Mouse (Mus musculus): ENCODE results near the gene Csnk2a1. TPM values are rescaled to one million over a fixed set of nuclear protein-coding genes. Genes with fewer than 3 reads are reported as not detected.
"Not testable (repeated sequence)": the region's sequence is repeated elsewhere in the genome, so short reads cannot be mapped to it uniquely, and the experiment has no call there.

Gene Csnk2a1
- polyA plus RNA-seq, 1 experiment from 2014 or later = 52.5 TPM

DNA sequence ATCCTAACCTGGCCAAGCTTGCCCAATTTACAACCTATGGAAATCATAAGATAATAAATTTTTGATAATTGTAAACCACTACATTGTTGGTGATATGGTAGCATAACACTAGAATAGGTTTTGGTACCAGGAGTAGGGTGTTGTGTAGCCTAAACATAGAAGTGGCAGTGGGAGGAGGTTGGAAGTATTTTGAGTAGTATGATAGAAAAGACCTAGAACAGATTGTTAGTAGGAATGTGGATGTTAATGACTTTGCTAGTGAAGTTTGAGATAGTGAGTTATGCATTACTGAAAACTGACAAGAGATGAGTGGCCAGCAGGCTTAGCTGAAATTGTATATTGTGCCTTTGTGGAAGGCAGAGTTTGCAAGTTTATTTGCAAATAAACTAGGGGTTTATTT lies 3.4 kb downstream of the Csnk2a1 start:
- no peak overlapping the region for H3K27ac ChIP-seq (replicated peaks)
- H3K4me3 ChIP-seq = no peak overlapping the region
- H3K36me3 ChIP-seq = peaks cover 24% of the 10 kb centered on the region
- H3K9me3 ChIP-seq = no peaks in the 10 kb centered on the region
- no peak for ATAC-seq (ENCODE audit: extremely low read depth, insufficient number of reproducible peaks, low FRiP score, low TSS enrichment)
- no peaks in the 10 kb centered on the region for H3K27me3 ChIP-seq (replicated peaks)
- peaks cover 31% of the 10 kb centered on the region for H3K4me1 ChIP-seq
- no peak overlapping the region for H3K4me2 ChIP-seq
- H3K9ac ChIP-seq = no peak overlapping the region

DNA sequence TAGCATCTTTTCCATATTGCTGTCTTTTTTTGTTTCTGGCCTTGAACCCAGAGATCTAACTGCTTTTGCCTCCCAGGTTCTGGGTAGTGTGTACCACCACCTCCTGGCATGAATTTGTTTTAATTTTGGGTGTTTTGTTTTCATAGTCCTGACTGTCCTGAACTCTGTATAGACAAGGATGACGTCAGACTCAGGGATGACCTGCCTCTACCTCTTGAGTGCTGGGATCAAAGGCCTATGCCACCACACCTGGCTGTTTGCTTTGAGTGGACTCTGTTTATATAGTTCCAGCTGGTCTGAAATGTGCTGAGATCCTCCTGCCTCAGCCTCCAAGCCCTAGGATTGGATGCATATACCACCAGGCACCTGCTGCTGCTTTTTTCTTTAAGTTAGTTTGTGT lies 11.3 kb downstream of the Csnk2a1 start:
- peaks cover 23% of the 10 kb centered on the region for H3K4me1 ChIP-seq
- no peak overlapping the region for H3K9ac ChIP-seq
- H3K27me3 ChIP-seq (replicated peaks) = no peaks in the 10 kb centered on the region
- H3K4me2 ChIP-seq = no peak overlapping the region
- no peak overlapping the region for H3K27ac ChIP-seq (replicated peaks)
- 90% methylated on average over 1 of the region's 1 CpGs for WGBS
- H3K4me3 ChIP-seq = no peak overlapping the region
- no peaks in the 10 kb centered on the region for H3K9me3 ChIP-seq
- H3K36me3 ChIP-seq = peaks cover 33% of the 10 kb centered on the region
- no peak for ATAC-seq (ENCODE audit: extremely low read depth, insufficient number of reproducible peaks, low FRiP score, low TSS enrichment)

DNA sequence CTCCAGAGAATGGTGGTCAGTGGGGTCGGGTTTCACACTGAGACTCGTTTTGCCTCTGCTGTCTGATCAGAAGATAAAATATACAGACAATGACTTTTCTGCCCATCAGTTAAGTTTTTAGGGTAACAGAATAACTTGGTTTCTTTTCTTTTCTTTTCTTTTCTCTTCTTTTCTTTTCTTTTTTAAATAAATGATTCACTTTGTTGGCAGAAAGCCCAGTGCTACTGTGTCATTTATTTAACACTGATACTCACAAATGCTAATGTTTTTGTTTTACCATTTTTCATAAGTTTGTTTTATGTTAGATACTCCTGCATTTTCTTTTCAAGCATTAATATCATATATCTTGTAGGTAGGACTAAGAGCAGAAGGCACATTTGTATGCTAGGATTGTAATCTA lies 13.9 kb downstream of the Csnk2a1 start:
- H3K27me3 ChIP-seq (replicated peaks) = no peaks in the 10 kb centered on the region
- H3K27ac ChIP-seq (replicated peaks) = no peak overlapping the region
- no peaks in the 10 kb centered on the region for H3K9me3 ChIP-seq
- no peak overlapping the region for H3K4me2 ChIP-seq
- 33% methylated on average over 2 of the region's 2 CpGs for WGBS
- peaks cover 22% of the 10 kb centered on the region for H3K4me1 ChIP-seq
- H3K9ac ChIP-seq = no peak overlapping the region
- ATAC-seq (ENCODE audit: extremely low read depth, insufficient number of reproducible peaks, low FRiP score, low TSS enrichment) = no peak
- no peak overlapping the region for H3K4me3 ChIP-seq
- peaks cover 45% of the 10 kb centered on the region for H3K36me3 ChIP-seq

DNA sequence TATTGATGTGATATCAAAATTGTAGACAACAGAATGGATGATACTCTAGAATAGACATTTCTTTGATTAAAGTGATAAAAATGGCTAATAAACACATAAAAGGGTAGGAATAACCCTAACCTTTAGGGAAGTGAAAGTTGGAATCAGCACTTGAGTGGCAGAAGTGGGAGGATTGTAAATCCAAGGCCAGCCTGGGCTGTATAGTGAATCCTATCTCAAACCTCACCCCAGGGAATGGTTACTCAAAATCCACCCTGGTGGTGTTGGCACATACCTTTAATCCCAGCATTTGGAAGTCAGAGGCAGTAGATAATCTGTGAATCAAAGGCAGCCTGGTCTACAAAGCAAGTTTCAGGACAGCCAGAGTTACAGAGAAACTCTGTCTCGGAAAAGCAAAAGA lies 20.6 kb downstream of the Csnk2a1 start:
- Histone ChIP-seq H3K4me1 (peaks cover 15% of the 10 kb centered on the region), H3K36me3 (peaks cover 36% of the 10 kb centered on the region), H3K27ac (replicated peaks) (no peak overlapping the region), H3K27me3 (replicated peaks) (no peaks in the 10 kb centered on the region), H3K9me3 (no peaks in the 10 kb centered on the region), H3K9ac (no peak overlapping the region), H3K4me3 (no peak overlapping the region), H3K4me2 (no peak overlapping the region)
- no peak for ATAC-seq (ENCODE audit: extremely low read depth, insufficient number of reproducible peaks, low FRiP score, low TSS enrichment)
- 76% methylated on average over 1 of the region's 1 CpGs for WGBS

DNA sequence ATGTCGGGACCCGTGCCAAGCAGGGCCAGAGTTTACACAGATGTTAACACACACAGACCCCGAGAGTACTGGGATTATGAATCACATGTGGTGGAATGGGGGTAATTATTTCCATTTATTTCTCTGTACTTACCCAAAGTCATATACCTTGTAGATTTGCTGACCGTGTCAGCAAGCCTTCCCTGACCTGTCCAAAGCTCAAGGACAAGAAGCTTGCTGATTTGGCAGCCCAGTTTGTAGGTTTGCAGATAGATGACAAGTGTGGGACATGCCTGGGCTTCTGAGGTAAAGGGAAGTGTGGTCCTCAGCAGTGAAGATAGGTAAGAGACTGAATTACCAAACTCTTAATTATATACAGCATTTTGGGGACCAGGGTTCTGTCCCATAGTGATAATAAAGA lies 23.9 kb downstream of the Csnk2a1 start:
- Histone ChIP-seq H3K27me3 (replicated peaks) (no peaks in the 10 kb centered on the region), H3K4me3 (no peak overlapping the region), H3K9ac (no peak overlapping the region), H3K4me1 (peaks cover 12% of the 10 kb centered on the region), H3K4me2 (no peak overlapping the region), H3K27ac (replicated peaks) (0 out of 2 replicates have a peak overlapping the region, but pooled peaks have one; percentile 21), H3K36me3 (peaks cover 49% of the 10 kb centered on the region), H3K9me3 (no peaks in the 10 kb centered on the region)
- no peak for ATAC-seq (ENCODE audit: extremely low read depth, insufficient number of reproducible peaks, low FRiP score, low TSS enrichment)
- 45% methylated on average over 4 of the region's 4 CpGs for WGBS

DNA sequence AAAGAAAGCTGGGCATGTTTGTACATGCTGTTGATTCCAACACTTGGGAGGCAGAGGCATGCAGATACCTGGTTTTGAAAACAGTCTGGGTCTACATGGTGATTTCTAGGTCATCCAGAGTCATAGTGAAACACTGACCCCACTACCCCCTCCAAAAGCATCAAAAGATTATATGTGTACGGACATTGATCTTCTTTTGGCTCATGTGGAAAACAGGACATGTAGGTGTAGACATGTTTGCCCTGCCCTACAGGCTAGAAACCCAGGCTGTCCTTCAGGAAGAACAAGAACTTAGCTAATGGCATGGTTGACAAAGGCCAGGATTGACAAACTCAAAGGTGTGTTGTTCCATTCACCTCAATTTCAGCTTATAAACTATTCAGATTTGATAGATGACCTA lies 33.1 kb downstream of the Csnk2a1 start:
- Histone ChIP-seq H3K36me3 (peaks cover 83% of the 10 kb centered on the region), H3K4me2 (no peak overlapping the region), H3K4me1 (no peaks in the 10 kb centered on the region), H3K9me3 (no peaks in the 10 kb centered on the region), H3K27me3 (replicated peaks) (no peaks in the 10 kb centered on the region), H3K27ac (replicated peaks) (no peak overlapping the region), H3K9ac (no peak overlapping the region), H3K4me3 (no peak overlapping the region)
- 87% methylated on average over 1 of the region's 1 CpGs for WGBS
- no peak for ATAC-seq (ENCODE audit: extremely low read depth, insufficient number of reproducible peaks, low FRiP score, low TSS enrichment)

DNA sequence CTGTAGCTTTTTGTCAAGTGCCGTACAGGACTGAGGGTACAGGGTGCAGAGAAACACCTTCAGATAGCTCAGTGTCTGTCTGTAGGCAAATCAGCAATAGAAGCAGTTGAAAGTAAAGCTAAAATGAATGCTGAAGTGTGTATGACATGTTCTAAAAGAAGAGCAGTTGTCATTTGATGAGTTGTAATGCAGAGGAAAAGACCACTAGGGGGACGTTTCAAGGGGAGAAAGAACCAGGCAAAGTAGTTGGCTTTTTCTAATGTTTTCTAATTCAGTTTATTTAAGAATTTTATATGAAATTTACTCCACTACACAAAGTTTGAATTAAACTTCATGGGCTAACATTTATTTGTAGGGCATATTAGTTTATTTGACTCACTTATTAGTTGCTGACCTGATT lies 47.0 kb downstream of the Csnk2a1 start:
- no peak for ATAC-seq (ENCODE audit: extremely low read depth, insufficient number of reproducible peaks, low FRiP score, low TSS enrichment)
- no peak overlapping the region for H3K9ac ChIP-seq
- H3K27ac ChIP-seq (replicated peaks) = no peak overlapping the region
- H3K4me1 ChIP-seq = no peaks in the 10 kb centered on the region
- peaks cover 86% of the 10 kb centered on the region for H3K36me3 ChIP-seq
- no peak overlapping the region for H3K4me3 ChIP-seq
- 66% methylated on average over 2 of the region's 2 CpGs for WGBS
- no peak overlapping the region for H3K4me2 ChIP-seq
- H3K9me3 ChIP-seq = no peaks in the 10 kb centered on the region
- H3K27me3 ChIP-seq (replicated peaks) = no peaks in the 10 kb centered on the region

DNA sequence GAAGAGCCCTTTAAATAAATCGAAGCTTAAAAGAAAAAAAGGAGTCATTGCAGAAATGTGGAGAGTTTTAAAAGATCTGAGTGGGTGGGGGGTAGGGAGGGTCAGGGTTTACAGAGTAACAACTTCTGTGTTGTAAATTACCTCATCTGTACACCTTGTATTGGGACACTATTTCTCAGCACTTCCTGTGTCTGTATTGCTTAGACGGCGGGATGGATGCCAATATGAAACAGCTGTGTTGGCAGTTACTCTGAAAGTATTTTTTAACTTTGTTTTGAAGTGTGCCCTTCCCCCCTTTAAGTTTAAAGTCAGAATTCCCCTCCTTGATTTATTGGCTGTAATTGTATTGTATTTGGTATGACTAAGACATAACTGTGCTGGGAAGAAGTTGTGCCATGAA lies 54.8 kb downstream of the Csnk2a1 start:
- 85% methylated on average over 3 of the region's 3 CpGs for WGBS
- H3K4me1 ChIP-seq = no peaks in the 10 kb centered on the region

DNA sequence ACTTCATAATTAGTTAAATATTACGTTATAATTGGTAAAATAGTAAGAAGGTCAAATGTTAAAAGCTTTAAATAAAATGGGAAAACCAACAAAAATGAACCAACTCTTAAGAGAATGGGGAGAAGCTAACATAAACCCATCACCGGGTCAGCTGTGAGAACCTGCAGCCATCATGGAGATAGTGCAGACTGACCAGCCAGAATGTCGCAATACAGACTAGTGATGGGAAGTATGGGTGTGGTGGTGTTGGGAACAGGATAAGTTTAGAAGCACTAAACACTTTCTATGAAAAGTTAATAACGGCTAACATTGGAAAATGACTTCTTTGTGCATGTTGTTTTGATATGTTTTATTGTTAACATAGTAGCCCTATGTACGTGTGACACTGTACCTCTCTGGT lies 60.9 kb downstream of the Csnk2a1 start:
- Histone ChIP-seq H3K27me3 (replicated peaks) (no peaks in the 10 kb centered on the region), H3K36me3 (peaks cover 61% of the 10 kb centered on the region)
- no peak for ATAC-seq (ENCODE audit: extremely low read depth, insufficient number of reproducible peaks, low FRiP score, low TSS enrichment)

More for the DNA sequence above, 54.8 kb downstream of the Csnk2a1 start:
- Histone ChIP-seq H3K27ac (replicated peaks) (no peak overlapping the region), H3K9ac (no peak overlapping the region), H3K9me3 (no peaks in the 10 kb centered on the region), H3K27me3 (replicated peaks) (no peaks in the 10 kb centered on the region), H3K36me3 (peaks cover 83% of the 10 kb centered on the region), H3K4me3 (no peak overlapping the region), H3K4me2 (no peak overlapping the region)
- no peak for ATAC-seq (ENCODE audit: extremely low read depth, insufficient number of reproducible peaks, low FRiP score, low TSS enrichment)

DNA sequence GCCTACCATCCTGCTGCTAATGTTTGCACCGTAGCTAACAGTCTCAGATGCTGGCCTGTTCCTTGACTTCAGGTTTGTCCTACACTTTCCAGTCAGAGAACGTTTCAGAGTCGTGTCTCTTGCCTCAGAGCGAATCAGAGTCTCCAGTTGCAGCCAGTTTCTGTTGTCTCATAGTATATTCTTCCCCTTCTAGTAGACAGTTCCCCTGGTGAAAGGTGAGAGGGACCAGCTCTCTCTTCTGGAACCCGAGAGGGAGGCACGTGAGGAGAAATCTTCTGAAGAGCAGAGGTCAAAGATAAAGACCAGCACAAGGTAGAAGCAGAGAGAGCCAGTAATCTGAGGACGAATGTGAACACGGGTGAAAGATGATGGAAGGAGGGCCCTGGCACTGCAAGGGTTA lies 61.4 kb downstream of the Csnk2a1 start:
- Histone ChIP-seq H3K27ac (replicated peaks) (no peak overlapping the region), H3K9me3 (no peaks in the 10 kb centered on the region), H3K4me1 (no peaks in the 10 kb centered on the region), H3K9ac (no peak overlapping the region), H3K4me2 (no peak overlapping the region), H3K36me3 (peaks cover 56% of the 10 kb centered on the region), H3K4me3 (no peak overlapping the region), H3K27me3 (replicated peaks) (no peaks in the 10 kb centered on the region)
- no peak for ATAC-seq (ENCODE audit: extremely low read depth, insufficient number of reproducible peaks, low FRiP score, low TSS enrichment)
- 63% methylated on average over 8 of the region's 8 CpGs for whole genome bisulfite sequencing

More for the DNA sequence above, 60.9 kb downstream of the Csnk2a1 start:
- Histone ChIP-seq H3K9ac (no peak overlapping the region), H3K9me3 (no peaks in the 10 kb centered on the region), H3K27ac (replicated peaks) (no peak overlapping the region), H3K4me2 (no peak overlapping the region), H3K4me3 (no peak overlapping the region), H3K4me1 (no peaks in the 10 kb centered on the region)
- WGBS = 92% methylated on average over 5 of the region's 5 CpGs

DNA sequence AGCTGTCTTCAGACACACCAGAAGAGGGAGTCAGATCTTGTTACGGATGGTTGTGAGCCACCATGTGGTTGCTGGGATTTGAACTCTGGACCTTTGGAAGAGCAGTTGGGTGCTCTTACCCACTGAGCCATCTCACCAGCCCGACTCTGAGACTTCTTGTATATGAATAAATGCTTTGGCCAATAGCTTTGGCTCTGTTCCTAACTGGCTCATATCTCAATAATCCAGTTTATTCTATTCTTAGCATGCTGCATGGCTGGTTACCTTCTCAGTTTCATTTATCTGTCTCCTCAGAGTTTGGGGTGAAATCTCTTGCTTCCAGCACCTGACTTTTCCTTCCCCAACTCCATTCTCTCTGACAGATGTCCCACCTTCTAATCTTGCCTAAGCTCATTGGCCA lies 63.0 kb downstream of the Csnk2a1 start:
- peaks cover 40% of the 10 kb centered on the region for H3K36me3 ChIP-seq
- not testable (repeated sequence) for H3K9ac ChIP-seq; H3K4me1 ChIP-seq; H3K9me3 ChIP-seq; H3K27me3 ChIP-seq (replicated peaks); ATAC-seq (ENCODE audit: extremely low read depth, insufficient number of reproducible peaks, low FRiP score, low TSS enrichment); H3K4me3 ChIP-seq; H3K27ac ChIP-seq (replicated peaks); H3K4me2 ChIP-seq
- WGBS = 82% methylated on average over 2 of the region's 2 CpGs

DNA sequence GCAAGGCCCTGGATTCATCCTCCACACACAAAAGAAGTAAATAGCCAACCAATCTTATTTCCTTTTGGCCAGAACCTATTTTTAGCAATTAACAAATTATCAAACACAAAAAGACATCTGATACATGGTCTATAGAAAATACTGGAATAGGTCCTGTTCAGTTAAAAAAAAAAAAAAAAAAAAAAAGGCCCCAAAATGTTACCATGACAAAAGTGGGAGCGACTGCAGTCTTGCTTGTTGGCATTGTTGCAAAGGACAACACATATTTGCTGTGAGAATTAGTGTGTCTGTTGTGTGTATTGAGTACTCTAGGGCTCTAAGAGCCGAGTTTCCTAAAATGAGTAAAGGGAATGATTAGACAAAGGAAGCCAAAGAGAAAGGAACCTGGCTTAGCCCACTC lies 65.8 kb downstream of the Csnk2a1 start:
- Histone ChIP-seq H3K9ac (no peak overlapping the region), H3K36me3 (peaks cover 13% of the 10 kb centered on the region), H3K27ac (replicated peaks) (no peak overlapping the region), H3K4me3 (no peak overlapping the region), H3K27me3 (replicated peaks) (no peaks in the 10 kb centered on the region), H3K9me3 (no peaks in the 10 kb centered on the region), H3K4me2 (no peak overlapping the region), H3K4me1 (peaks cover 32% of the 10 kb centered on the region)
- ATAC-seq (ENCODE audit: extremely low read depth, insufficient number of reproducible peaks, low FRiP score, low TSS enrichment) = no peak
- WGBS = 60% methylated on average over 2 of the region's 2 CpGs
